Mouse (Mus musculus) ES-Bruce4 (cell line): ENCODE measurements around the gene Shox2. TPM values are rescaled to one million over a fixed set of nuclear protein-coding genes. Genes with fewer than 3 reads are reported as not detected.

Experiments used
- H3K27ac ChIP-seq: 2 replicates; pipeline ENCODE4 v1.5.1; 2012; ENCODE audit warnings: low read length, inconsistent platforms; ENCODE audit not compliant: insufficient read depth
- H3K27me3 ChIP-seq: 2 replicates; pipeline ENCODE4 v1.6.1; 2012; ENCODE audit warnings: mild to moderate bottlenecking, low read length, inconsistent platforms; ENCODE audit not compliant: control insufficient read depth, poor library complexity, insufficient read depth, severe bottlenecking
- H3K36me3 ChIP-seq: 2 replicates; pipeline ENCODE4 v1.6.1; 2012; ENCODE audit warnings: inconsistent platforms, mild to moderate bottlenecking, low read length, moderate library complexity; ENCODE audit not compliant: control insufficient read depth, poor library complexity, insufficient read depth, severe bottlenecking
- H3K4me1 ChIP-seq: one replicate; pipeline ENCODE4 v1.8.1; 2011; ENCODE audit warnings: low read length; ENCODE audit not compliant: control insufficient read depth, insufficient read depth
- H3K4me3 ChIP-seq: 2 replicates; pipeline ENCODE4 v1.5.1; 2011; ENCODE audit warnings: low read depth, mild to moderate bottlenecking, low read length
- H3K9ac ChIP-seq: 2 replicates; pipeline ENCODE4 v1.6.1; 2012; ENCODE audit warnings: low read depth, mild to moderate bottlenecking, inconsistent platforms; ENCODE audit not compliant: poor library complexity, severe bottlenecking
- H3K9me3 ChIP-seq: replicated peaks from 2 replicates; pipeline ENCODE4 v1.6.1; 2012; ENCODE audit warnings: mild to moderate bottlenecking, low read length, inconsistent platforms; ENCODE audit not compliant: control insufficient read depth, poor library complexity, insufficient read depth, severe bottlenecking
- CTCF ChIP-seq: IDR thresholded peaks from one replicate; pipeline ENCODE4 v1.8.1; 2011; ENCODE audit warnings: low read depth, low read length
- EP300 ChIP-seq: IDR thresholded peaks from 2 replicates; pipeline ENCODE4 v1.6.1; 2011; ENCODE audit warnings: low read depth, low read length; ENCODE audit not compliant: insufficient read depth
- POLR2A ChIP-seq: IDR thresholded peaks from one replicate; pipeline ENCODE4 v1.8.1; 2011; ENCODE audit warnings: low read length; ENCODE audit not compliant: insufficient read depth
- polyA plus RNA-seq: library from polyadenylated mRNA; stranded (reverse); fragments of >200 nt; gene quantifications from 2 replicates; pipeline ENCODE4 v1.2.4, GENCODE M21; 2011; ENCODE audit warnings: low read depth; ENCODE audit not compliant: missing spikeins, insufficient read depth, insufficient read length

Shox2 gene
- polyA plus RNA-seq = 0.82 and 0.88 TPM in 2 replicates

DNA sequence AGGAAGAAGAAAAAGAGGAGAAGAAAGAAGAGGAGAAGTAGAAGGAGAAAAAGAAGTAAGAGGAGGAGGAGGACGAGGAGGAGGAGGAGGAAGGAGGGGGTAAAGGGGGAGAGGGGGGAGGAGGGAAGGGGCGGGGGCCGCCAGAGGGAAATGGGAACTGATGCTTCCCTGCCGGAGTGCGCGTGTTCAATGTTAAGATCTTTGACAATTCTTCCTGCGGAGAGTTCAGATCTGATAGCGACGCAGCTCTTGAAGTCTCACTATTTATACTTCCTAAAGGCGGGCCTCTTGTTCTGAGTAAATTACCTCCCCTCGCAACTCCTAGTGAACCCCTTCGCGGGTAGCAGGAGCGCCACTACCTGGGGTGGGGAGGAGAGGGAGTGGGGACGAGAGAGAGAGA is at the start of gene Shox2:
Shox2 (minus strand) TSS at position 66 of the 400 bp plus-strand sequence.
- H3K36me3 ChIP-seq = no peaks in the 10 kb centered on the region
- no peaks in the 10 kb centered on the region for H3K9me3 ChIP-seq
- H3K9ac ChIP-seq = peak within 1 kb of the TSS; percentile 57
- peaks cover 43% of the 10 kb centered on the region for H3K27me3 ChIP-seq
- H3K27ac ChIP-seq = no peak within 1 kb of the TSS
- TF ChIP-seq CTCF (no peak), EP300 (no peak), POLR2A (no peak)
- peak within 1 kb of the TSS; percentile 53 for H3K4me3 ChIP-seq
- no peaks in the 10 kb centered on the region for H3K4me1 ChIP-seq

GRCm38 (mm10) chr3:66996820-66997219 is 15.2 kb upstream of the Shox2 start:
- Histone ChIP-seq H3K9ac (no peak overlapping the region), H3K4me3 (no peak overlapping the region), H3K27me3 (no peaks in the 10 kb centered on the region), H3K27ac (no peak overlapping the region), H3K9me3 (no peaks in the 10 kb centered on the region), H3K4me1 (no peaks in the 10 kb centered on the region), H3K36me3 (peaks cover 4% of the 10 kb centered on the region; the same call in 1 of the 2 replicates)
- no peak for TF ChIP-seq CTCF
- TF ChIP-seq EP300 = no peak
- no peak for TF ChIP-seq POLR2A

GRCm38 (mm10) chr3:66986287-66986560 is 4.7 kb upstream of the Shox2 start:
- H3K36me3 ChIP-seq = no peaks in the 10 kb centered on the region
- H3K27ac ChIP-seq = no peak overlapping the region
- H3K9me3 ChIP-seq = no peaks in the 10 kb centered on the region
- H3K4me3 ChIP-seq = peak overlapping the region; percentile 90
- peaks cover 12% of the 10 kb centered on the region for H3K27me3 ChIP-seq
- H3K4me1 ChIP-seq = no peaks in the 10 kb centered on the region
- H3K9ac ChIP-seq = peak overlapping the region; percentile 68
- TF ChIP-seq EP300 (no peak), CTCF (no peak), POLR2A (no peak)

GRCm38 (mm10) chr3:66985539-66986286 is 4.1 kb upstream of the Shox2 start:
- no peaks in the 10 kb centered on the region for H3K4me1 ChIP-seq
- no peaks in the 10 kb centered on the region for H3K9me3 ChIP-seq
- no peaks in the 10 kb centered on the region for H3K36me3 ChIP-seq
- H3K4me3 ChIP-seq = peak overlapping the region; percentile 90
- TF ChIP-seq EP300 = peak; percentile 18; the same call in 1 of the 2 replicates
- TF ChIP-seq POLR2A = no peak
- no peak for TF ChIP-seq CTCF
- peak overlapping the region; percentile 68 for H3K9ac ChIP-seq
- peaks cover 17% of the 10 kb centered on the region for H3K27me3 ChIP-seq
- no peak overlapping the region for H3K27ac ChIP-seq

GRCm38 (mm10) chr3:66983481-66983880 is 1.9 kb upstream of the Shox2 start:
- no peaks in the 10 kb centered on the region for H3K4me1 ChIP-seq
- H3K4me3 ChIP-seq = no peak overlapping the region
- no peak overlapping the region for H3K27ac ChIP-seq
- no peaks in the 10 kb centered on the region for H3K36me3 ChIP-seq
- H3K27me3 ChIP-seq = peaks cover 32% of the 10 kb centered on the region
- TF ChIP-seq EP300 = no peak
- no peaks in the 10 kb centered on the region for H3K9me3 ChIP-seq
- H3K9ac ChIP-seq = no peak overlapping the region

- Histone ChIP-seq H3K9me3 (no peaks in the 10 kb centered on the region), H3K36me3 (no peaks in the 10 kb centered on the region), H3K4me1 (no peaks in the 10 kb centered on the region), H3K4me3 (peak overlapping the region; percentile 23), H3K9ac (no peak overlapping the region), H3K27me3 (peaks cover 41% of the 10 kb centered on the region), H3K27ac (no peak overlapping the region)
- TF ChIP-seq EP300 (no peak), POLR2A (no peak), CTCF (no peak)
Observed at GRCm38 (mm10) chr3:66982181-66982911, 775 bp upstream of the Shox2 start.
